Mouse (Mus musculus): ENCODE results near the gene Glud1.

DNA sequence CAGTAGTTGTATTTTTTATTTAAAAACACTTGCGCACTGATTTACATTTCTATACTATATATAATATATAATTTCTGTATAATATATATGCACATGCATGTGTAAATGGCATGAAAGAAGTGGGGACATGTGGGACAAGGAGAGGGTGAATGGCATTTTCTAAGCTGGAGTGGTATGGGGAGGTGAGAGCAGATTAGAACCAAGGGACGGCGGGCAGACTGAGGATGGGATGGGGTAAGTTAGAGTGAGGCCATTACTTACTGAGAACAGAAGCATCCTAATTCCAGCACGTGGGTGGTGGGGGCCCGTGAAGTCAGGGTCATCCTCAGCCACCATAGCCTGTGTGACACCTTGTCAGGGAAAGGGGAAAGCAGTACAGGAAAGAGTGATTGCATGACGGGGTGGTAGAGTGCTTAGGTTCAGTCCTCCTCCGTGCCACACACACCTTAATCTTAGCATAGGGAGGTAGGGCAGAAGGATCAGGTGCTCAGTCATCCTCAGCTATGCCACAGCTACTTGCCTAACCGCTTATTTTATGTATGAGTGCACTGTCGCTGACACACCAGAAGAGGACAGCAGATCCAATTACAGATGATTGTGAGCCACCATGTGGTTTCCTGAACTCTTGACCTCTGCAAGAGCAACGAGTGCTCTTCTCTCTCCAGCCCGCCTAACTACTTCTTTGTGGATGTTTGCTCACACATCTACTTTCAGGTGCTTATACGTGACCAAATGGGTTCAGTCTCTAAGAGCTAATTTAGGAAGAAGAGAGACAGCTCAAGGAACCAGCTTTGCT, 35.4 kb downstream of the Glud1 start:
- no peak for TF ChIP-seq ZNF384 (IDR thresholded peaks at IDR 0.05; ENCODE audit: low read depth, low read length)
- TF ChIP-seq POLR2A (IDR thresholded peaks at IDR 0.05; ENCODE audit: low read depth, low read length): no peak
- TF ChIP-seq E2F4 (IDR thresholded peaks at IDR 0.05; ENCODE audit: insufficient replicate concordance, low read depth, low read length): no peak
